Mouse (Mus musculus) spleen, adult 2 months (tissue): ENCODE results near the gene Ugt1a6a.

ENCODE experiments used
- CTCF ChIP-seq: fragments of 200-500 bp; IDR thresholded peaks from 2 replicates; pipeline ENCODE4 v1.5.1; 2011; ENCODE audit warnings: mild to moderate bottlenecking, inconsistent platforms; ENCODE audit not compliant: insufficient read depth, insufficient read length, insufficient replicate concordance; ENCODE audit errors: extremely low read depth
- POLR2A ChIP-seq: fragments of 200-500 bp; IDR thresholded peaks from 2 replicates; pipeline ENCODE4 v1.6.1; 2011; ENCODE audit warnings: low read depth, low read length, inconsistent platforms

GRCm38 (mm10) chr1:88165711-88166110, 31.1 kb downstream of the Ugt1a6a start, which contains the start of gene Ugt1a5:
- TF ChIP-seq POLR2A (no peak), CTCF (no peak)
